Mouse (Mus musculus): Measurements from ENCODE around the gene Antxrl. TPM values are rescaled to one million over a fixed set of nuclear protein-coding genes. Genes with fewer than 3 reads are reported as not detected.

The Antxrl gene
- not detected in 2 replicates for polyA plus RNA-seq (2014; fragmentation: Nextera tagmentation; extraction: Ambion mirVana)

DNA sequence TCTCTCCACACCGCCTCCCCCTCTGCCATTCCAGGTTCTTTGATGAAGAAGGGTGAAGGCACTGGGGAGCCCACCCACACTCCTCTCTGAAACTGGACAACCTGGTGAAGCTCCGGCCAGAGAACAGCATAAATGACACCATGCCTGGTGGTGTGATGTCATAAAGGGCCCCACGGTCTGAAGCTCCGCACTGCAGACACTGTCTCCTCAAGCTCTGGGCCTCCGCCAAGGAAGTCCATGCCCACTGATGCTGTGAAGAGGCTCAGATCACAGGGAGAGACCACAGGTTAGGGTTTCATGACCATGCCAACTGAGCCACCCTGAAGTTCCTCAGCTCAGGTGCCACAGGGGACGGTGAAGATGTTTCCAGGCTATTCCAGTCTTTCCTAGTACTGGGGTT is at the start of gene Antxrl:
Gene Antxrl, plus strand, starts transcription at position 192 of the 400 bp plus-strand sequence.
- Histone ChIP-seq H3K27me3 (replicated peaks; ENCODE audit: control insufficient read depth, insufficient read depth, low read length) (no peaks in the 10 kb centered on the region), H3K4me1 (ENCODE audit: control insufficient read depth, insufficient read depth, low read length) (no peaks in the 10 kb centered on the region), H3K4me2 (ENCODE audit: low read depth, low read length) (no peak within 1 kb of the TSS), H3K4me3 (ENCODE audit: low read depth, low read length) (no peak within 1 kb of the TSS), H3K9me3 (ENCODE audit: control insufficient read depth, low read length) (no peaks in the 10 kb centered on the region), H3K36me3 (ENCODE audit: control insufficient read depth, insufficient read depth, low read length) (no peaks in the 10 kb centered on the region), H3K9ac (ENCODE audit: low read depth, low read length) (no peak within 1 kb of the TSS), H3K27ac (replicated peaks; ENCODE audit: low read depth, low read length) (no peak within 1 kb of the TSS)
- ATAC-seq (ENCODE audit: low read depth) (no peak), DNase-seq (ENCODE audit: low spot score) (no peak)
- 89% methylated on average over 6 of the region's 6 CpGs for WGBS

DNA sequence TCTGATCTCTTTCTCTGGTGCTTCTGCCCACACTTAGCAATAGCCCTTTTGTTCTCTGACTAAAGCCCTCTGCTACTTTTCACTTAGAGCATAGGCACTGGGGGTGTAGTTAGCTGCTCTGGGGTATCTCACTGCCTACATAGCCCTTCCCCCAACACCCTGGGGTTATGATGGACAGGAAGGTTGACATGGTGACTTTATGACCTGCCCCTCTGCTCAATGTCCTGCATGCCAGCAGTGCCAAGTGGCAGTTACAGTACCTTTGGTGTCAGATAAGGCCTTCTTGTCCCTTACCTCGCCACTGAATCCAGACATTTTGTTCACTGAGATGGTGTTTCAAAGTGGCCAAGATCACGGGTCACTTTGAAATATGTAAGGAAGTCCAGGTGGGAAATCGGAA is 37.4 kb upstream of the Antxrl start, which contains the start of gene Gm30083:
Gene Gm30083, minus strand, starts transcription at position 120 of the 400 bp plus-strand sequence.
- H3K4me3 ChIP-seq (ENCODE audit: low read depth, low read length): no peak within 1 kb of the TSS
- ATAC-seq (ENCODE audit: low read depth) (no peak), DNase-seq (ENCODE audit: low spot score) (no peak)
- H3K27ac ChIP-seq (replicated peaks; ENCODE audit: low read depth, low read length): no peak within 1 kb of the TSS
- H3K27me3 ChIP-seq (replicated peaks; ENCODE audit: control insufficient read depth, insufficient read depth, low read length): no peaks in the 10 kb centered on the region
- no peaks in the 10 kb centered on the region for H3K36me3 ChIP-seq (ENCODE audit: control insufficient read depth, insufficient read depth, low read length)
- no peak within 1 kb of the TSS for H3K9ac ChIP-seq (ENCODE audit: low read depth, low read length)
- no peak within 1 kb of the TSS for H3K4me2 ChIP-seq (ENCODE audit: low read depth, low read length)
- no peaks in the 10 kb centered on the region for H3K9me3 ChIP-seq (ENCODE audit: control insufficient read depth, low read length)
- no peaks in the 10 kb centered on the region for H3K4me1 ChIP-seq (ENCODE audit: control insufficient read depth, insufficient read depth, low read length)
- 82% methylated on average over 3 of the region's 3 CpGs for WGBS

DNA sequence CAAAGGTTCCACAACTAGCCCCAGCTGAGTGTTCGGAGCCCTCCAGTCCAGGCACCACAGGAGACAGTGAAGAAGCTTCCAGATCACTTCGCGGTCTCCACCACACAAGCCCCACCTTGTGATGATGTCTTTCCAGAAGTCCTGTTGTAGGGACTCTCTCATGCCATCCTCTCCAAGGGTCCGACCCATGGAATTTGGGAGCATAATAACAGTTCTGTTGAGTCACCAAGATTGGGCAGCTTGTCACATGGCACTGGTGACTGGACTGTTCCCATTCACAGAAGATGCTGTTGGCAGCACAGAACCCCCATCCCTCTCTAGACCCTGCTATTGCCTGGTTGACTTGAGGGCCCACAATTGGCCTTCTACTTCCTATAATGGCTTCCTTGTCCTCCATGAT is 36.1 kb upstream of the Antxrl start, which contains the start of gene Gm5460:
Gene Gm5460, plus strand, starts transcription at position 378 of the 400 bp plus-strand sequence.
- H3K27me3 ChIP-seq (replicated peaks; ENCODE audit: control insufficient read depth, insufficient read depth, low read length): no peaks in the 10 kb centered on the region; the same call in 1 of the 2 replicates
- WGBS: 95% methylated on average over 4 of the region's 4 CpGs
- no peak for ATAC-seq (ENCODE audit: low read depth)

DNA sequence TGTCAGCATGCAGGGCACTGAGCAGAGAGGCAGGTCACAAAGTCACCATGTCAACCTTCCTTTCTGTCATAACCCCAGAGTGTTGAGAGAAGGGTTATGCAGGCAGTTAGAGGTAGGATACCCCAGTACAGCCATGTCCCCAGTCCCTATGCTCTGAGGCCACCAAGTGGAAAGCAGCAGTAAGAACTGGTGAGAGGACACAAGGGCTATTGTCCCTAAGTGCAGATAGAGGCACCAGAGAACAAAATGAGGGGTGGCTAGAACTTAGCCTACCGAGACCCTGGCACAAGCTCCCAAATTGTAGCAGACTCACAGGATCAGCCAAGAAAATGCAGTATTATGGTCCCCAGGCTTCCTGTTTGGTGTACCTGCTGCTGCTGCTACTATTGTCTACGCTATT is 35.6 kb upstream of the Antxrl start:
- no peaks in the 10 kb centered on the region for H3K36me3 ChIP-seq (ENCODE audit: control insufficient read depth, insufficient read depth, low read length)
- H3K27me3 ChIP-seq (replicated peaks; ENCODE audit: control insufficient read depth, insufficient read depth, low read length): no peaks in the 10 kb centered on the region; the same call in 1 of the 2 replicates
- 85% methylated on average over 2 of the region's 2 CpGs for WGBS
- H3K9me3 ChIP-seq (ENCODE audit: control insufficient read depth, low read length): no peaks in the 10 kb centered on the region
- H3K4me3 ChIP-seq (ENCODE audit: low read depth, low read length): no peak overlapping the region
- DNase-seq (ENCODE audit: low spot score) (no peak), ATAC-seq (ENCODE audit: low read depth) (no peak)
- H3K4me1 ChIP-seq (ENCODE audit: control insufficient read depth, insufficient read depth, low read length): no peaks in the 10 kb centered on the region
- H3K9ac ChIP-seq (ENCODE audit: low read depth, low read length): no peak overlapping the region
- H3K27ac ChIP-seq (replicated peaks; ENCODE audit: low read depth, low read length): no peak overlapping the region
- no peak overlapping the region for H3K4me2 ChIP-seq (ENCODE audit: low read depth, low read length)

More for the DNA sequence above, 36.1 kb upstream of the Antxrl start, which contains the start of gene Gm5460:
- no peaks in the 10 kb centered on the region for H3K9me3 ChIP-seq (ENCODE audit: control insufficient read depth, low read length)
- no peak within 1 kb of the TSS for H3K4me3 ChIP-seq (ENCODE audit: low read depth, low read length)
- H3K4me2 ChIP-seq (ENCODE audit: low read depth, low read length): no peak within 1 kb of the TSS
- no peak within 1 kb of the TSS for H3K9ac ChIP-seq (ENCODE audit: low read depth, low read length)
- no peak for DNase-seq (ENCODE audit: low spot score)
- no peaks in the 10 kb centered on the region for H3K4me1 ChIP-seq (ENCODE audit: control insufficient read depth, insufficient read depth, low read length)
- H3K27ac ChIP-seq (replicated peaks; ENCODE audit: low read depth, low read length): no peak within 1 kb of the TSS
- H3K36me3 ChIP-seq (ENCODE audit: control insufficient read depth, insufficient read depth, low read length): no peaks in the 10 kb centered on the region

DNA sequence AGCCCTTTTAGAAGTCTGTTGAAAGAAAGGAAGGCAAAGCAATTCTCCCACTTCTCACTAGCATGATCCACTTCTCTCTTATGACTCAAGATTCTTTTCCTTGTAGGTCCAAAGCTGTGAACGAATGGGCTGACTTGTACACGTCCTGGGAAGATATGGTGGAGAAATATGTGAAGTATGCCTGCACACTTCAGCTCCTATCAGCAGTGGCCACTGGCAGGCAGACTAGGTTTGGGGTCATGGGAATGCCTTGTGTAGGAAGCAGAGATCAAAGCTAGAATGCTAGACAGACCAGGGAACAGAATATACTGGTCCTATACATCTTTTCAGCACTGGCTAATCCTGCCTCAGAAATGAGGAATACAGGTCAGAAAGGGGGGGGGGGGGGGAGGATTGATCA is 25.8 kb upstream of the Antxrl start:
- no peaks in the 10 kb centered on the region for H3K36me3 ChIP-seq (ENCODE audit: control insufficient read depth, insufficient read depth, low read length)
- peaks cover 9% of the 10 kb centered on the region; the same call in 1 of the 2 replicates for H3K9me3 ChIP-seq (ENCODE audit: control insufficient read depth, low read length)
- H3K27me3 ChIP-seq (replicated peaks; ENCODE audit: control insufficient read depth, insufficient read depth, low read length): no peaks in the 10 kb centered on the region
- H3K4me2 ChIP-seq (ENCODE audit: low read depth, low read length): no peak overlapping the region
- ATAC-seq (ENCODE audit: low read depth) (no peak), DNase-seq (ENCODE audit: low spot score) (no peak)
- H3K9ac ChIP-seq (ENCODE audit: low read depth, low read length): no peak overlapping the region
- no peak overlapping the region for H3K4me3 ChIP-seq (ENCODE audit: low read depth, low read length)
- H3K27ac ChIP-seq (replicated peaks; ENCODE audit: low read depth, low read length): no peak overlapping the region
- 60% methylated on average over 2 of the region's 2 CpGs for WGBS
- H3K4me1 ChIP-seq (ENCODE audit: control insufficient read depth, insufficient read depth, low read length): no peaks in the 10 kb centered on the region

DNA sequence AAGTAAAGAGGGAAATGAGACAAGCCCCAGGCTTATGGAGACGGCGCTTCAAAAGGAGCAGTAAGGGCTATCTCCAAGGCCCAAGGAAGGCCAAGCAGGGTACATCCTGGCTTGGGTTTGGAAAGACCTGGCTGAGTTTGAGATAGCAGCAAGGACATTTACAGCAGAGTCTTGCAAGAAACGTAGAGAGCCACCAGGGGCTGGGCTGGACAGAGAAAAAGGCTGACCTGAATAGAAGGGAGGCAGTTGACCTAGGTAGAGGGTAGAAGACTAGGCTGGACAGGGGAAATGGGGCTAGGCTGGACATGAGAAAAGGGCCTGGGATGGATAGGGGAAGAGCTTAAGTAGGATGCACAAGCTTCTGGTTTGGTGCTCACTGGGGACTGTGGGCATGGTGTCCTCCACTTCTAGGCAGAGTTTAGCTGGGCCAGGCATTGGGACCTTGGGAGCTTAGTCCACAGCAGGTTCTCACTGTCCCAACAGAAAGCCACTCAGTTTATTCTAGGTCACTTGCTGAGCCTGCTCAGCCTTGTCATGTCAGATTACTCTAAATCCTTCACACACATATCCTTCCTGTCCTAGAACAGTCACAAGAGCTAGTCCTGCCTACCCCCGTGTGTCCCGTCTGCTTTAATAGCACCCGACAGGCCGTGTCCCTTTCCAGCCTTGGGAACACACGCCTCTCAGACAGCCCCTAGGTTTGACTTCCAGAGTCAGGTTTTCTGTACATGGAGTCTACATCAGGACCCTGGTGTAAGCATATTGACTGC is 18.5 kb upstream of the Antxrl start:
- H3K9me3 ChIP-seq (ENCODE audit: control insufficient read depth, low read length): no peaks in the 10 kb centered on the region
- DNase-seq (ENCODE audit: low spot score): no peak
- WGBS: 84% methylated on average over 8 of the region's 8 CpGs
- H3K4me2 ChIP-seq (ENCODE audit: low read depth, low read length): no peak overlapping the region
- H3K9ac ChIP-seq (ENCODE audit: low read depth, low read length): no peak overlapping the region
- H3K4me1 ChIP-seq (ENCODE audit: control insufficient read depth, insufficient read depth, low read length): no peaks in the 10 kb centered on the region
- no peak overlapping the region for H3K27ac ChIP-seq (replicated peaks; ENCODE audit: low read depth, low read length)
- ATAC-seq (ENCODE audit: low read depth): no peak
- no peaks in the 10 kb centered on the region for H3K27me3 ChIP-seq (replicated peaks; ENCODE audit: control insufficient read depth, insufficient read depth, low read length)
- H3K4me3 ChIP-seq (ENCODE audit: low read depth, low read length): no peak overlapping the region
- H3K36me3 ChIP-seq (ENCODE audit: control insufficient read depth, insufficient read depth, low read length): no peaks in the 10 kb centered on the region

DNA sequence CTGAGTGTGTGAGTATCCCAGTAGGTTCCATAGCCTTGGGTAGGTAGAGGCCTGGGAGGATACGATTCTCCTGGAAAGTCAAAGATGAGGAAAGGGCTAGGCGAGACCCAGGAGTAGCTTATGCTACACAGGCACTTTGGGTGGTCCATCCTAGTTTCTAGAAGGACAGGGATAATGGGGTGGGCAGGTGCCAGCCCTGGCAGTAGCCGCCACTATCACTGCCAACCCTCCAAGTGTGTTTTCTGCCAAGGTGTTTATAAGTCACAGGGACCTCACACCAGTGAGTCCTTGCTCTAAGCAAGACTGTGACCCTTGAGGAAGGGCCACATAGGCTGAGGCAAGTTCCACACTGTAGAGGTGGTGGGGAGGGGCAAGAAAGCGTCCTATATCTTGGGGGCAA is 11.3 kb upstream of the Antxrl start:
- H3K27me3 ChIP-seq (replicated peaks; ENCODE audit: control insufficient read depth, insufficient read depth, low read length): no peaks in the 10 kb centered on the region
- no peak overlapping the region for H3K9ac ChIP-seq (ENCODE audit: low read depth, low read length)
- DNase-seq (ENCODE audit: low spot score) (no peak), ATAC-seq (ENCODE audit: low read depth) (no peak)
- no peak overlapping the region for H3K4me2 ChIP-seq (ENCODE audit: low read depth, low read length)
- H3K27ac ChIP-seq (replicated peaks; ENCODE audit: low read depth, low read length): no peak overlapping the region
- H3K36me3 ChIP-seq (ENCODE audit: control insufficient read depth, insufficient read depth, low read length): no peaks in the 10 kb centered on the region
- H3K4me1 ChIP-seq (ENCODE audit: control insufficient read depth, insufficient read depth, low read length): no peaks in the 10 kb centered on the region
- no peaks in the 10 kb centered on the region for H3K9me3 ChIP-seq (ENCODE audit: control insufficient read depth, low read length)
- H3K4me3 ChIP-seq (ENCODE audit: low read depth, low read length): no peak overlapping the region
- 79% methylated on average over 4 of the region's 4 CpGs for WGBS

DNA sequence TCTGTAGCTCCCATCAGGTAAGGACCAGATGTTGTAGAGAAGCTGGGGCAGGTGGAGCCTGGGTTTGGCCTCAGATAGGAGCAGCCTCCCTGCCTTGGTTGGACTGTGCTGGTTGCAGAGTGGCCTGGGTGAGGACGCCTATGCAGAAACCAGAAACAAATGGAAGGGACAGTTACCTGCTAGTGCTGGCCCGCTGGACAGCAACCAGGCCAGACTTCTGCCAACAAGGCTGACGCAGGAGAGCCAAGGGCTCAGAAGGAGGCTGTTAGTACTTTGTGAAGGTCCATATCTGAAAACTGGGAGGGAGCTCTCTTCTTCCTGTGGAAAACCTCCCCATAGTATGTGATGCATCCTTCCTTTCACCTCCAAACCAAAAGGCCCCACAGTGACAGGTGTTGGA is 9.2 kb upstream of the Antxrl start:
- 57% methylated on average over 3 of the region's 3 CpGs for WGBS
- no peak overlapping the region for H3K9ac ChIP-seq (ENCODE audit: low read depth, low read length)
- DNase-seq (ENCODE audit: low spot score): no peak
- H3K9me3 ChIP-seq (ENCODE audit: control insufficient read depth, low read length): no peaks in the 10 kb centered on the region
- H3K4me3 ChIP-seq (ENCODE audit: low read depth, low read length): no peak overlapping the region
- H3K4me1 ChIP-seq (ENCODE audit: control insufficient read depth, insufficient read depth, low read length): no peaks in the 10 kb centered on the region
- no peak for ATAC-seq (ENCODE audit: low read depth)
- no peak overlapping the region for H3K27ac ChIP-seq (replicated peaks; ENCODE audit: low read depth, low read length)
- H3K4me2 ChIP-seq (ENCODE audit: low read depth, low read length): no peak overlapping the region
- no peaks in the 10 kb centered on the region for H3K27me3 ChIP-seq (replicated peaks; ENCODE audit: control insufficient read depth, insufficient read depth, low read length)
- H3K36me3 ChIP-seq (ENCODE audit: control insufficient read depth, insufficient read depth, low read length): no peaks in the 10 kb centered on the region
